Mouse (Mus musculus) liver, adult 2 months (tissue): ENCODE measurements around the gene Fkbp10. TPM values are rescaled to one million over a fixed set of nuclear protein-coding genes. Genes with fewer than 3 reads are reported as not detected.

Experiments
- DNase-seq: peaks from one replicate; pipeline ENCODE4 v3.0.0-alpha.2; 2011; ENCODE audit warnings: low read depth, low spot score; ENCODE audit errors: extremely low read depth
- H3K27ac ChIP-seq: fragments of 200-500 bp; replicated peaks from 2 replicates; pipeline ENCODE4 v1.5.1; 2012; ENCODE audit warnings: low read depth, mild to moderate bottlenecking, control low read depth, inconsistent platforms, low read length; ENCODE audit not compliant: insufficient read depth
- H3K27me3 ChIP-seq: fragments of 200-500 bp; 2 replicates; pipeline ENCODE4 v1.6.1; 2012; ENCODE audit warnings: mild to moderate bottlenecking, moderate library complexity, low read length, inconsistent platforms; ENCODE audit not compliant: control insufficient read depth, insufficient read depth
- H3K36me3 ChIP-seq: fragments of 200-500 bp; 2 replicates; pipeline ENCODE4 v1.6.1; 2012; ENCODE audit warnings: low read length, inconsistent platforms; ENCODE audit not compliant: control insufficient read depth, insufficient read depth
- H3K4me1 ChIP-seq: fragments of 200-500 bp; 2 replicates; pipeline ENCODE4 v1.6.1; 2011; ENCODE audit warnings: low read length; ENCODE audit not compliant: control insufficient read depth, insufficient read depth
- H3K4me3 ChIP-seq: fragments of 200-500 bp; 2 replicates; pipeline ENCODE4 v1.5.1; 2011; ENCODE audit warnings: low read depth, mild to moderate bottlenecking, control low read depth, low read length, moderate library complexity; ENCODE audit not compliant: insufficient read depth
- H3K79me2 ChIP-seq: fragments of 200-500 bp; 2 replicates; pipeline ENCODE4 v1.6.1; 2012; ENCODE audit warnings: inconsistent platforms, mild to moderate bottlenecking, low read length, moderate library complexity; ENCODE audit not compliant: control insufficient read depth, insufficient read depth
- H3K9ac ChIP-seq: fragments of 200-500 bp; 2 replicates; pipeline ENCODE4 v1.6.1; 2012; ENCODE audit warnings: low read depth, mild to moderate bottlenecking, control low read depth, inconsistent platforms, low read length
- CTCF ChIP-seq: fragments of 200-500 bp; IDR thresholded peaks from 2 replicates; pipeline ENCODE4 v1.5.1; 2011; ENCODE audit warnings: low read depth, low read length, control low read depth
- POLR2A ChIP-seq: fragments of 200-500 bp; IDR thresholded peaks from 2 replicates; pipeline ENCODE4 v1.6.1; 2011; ENCODE audit warnings: low read length, control low read depth; ENCODE audit not compliant: insufficient read depth; ENCODE audit errors: extremely low read depth
- WGBS: fragments of 180-500 bp; shearing (Covaris S2); methylation state at CpG from one replicate; pipeline ENCODE4 v1.1.7; 2018; 5-methylcytosine and 5-hydroxymethylcytosine counted together
- polyA plus RNA-seq: library from polyadenylated mRNA; depleted of rRNA; stranded (reverse); fragments of >200 nt; gene quantifications from 2 replicates; pipeline ENCODE4 v1.2.3, GENCODE M21; 2012
- total RNA-seq: library from RNA; depleted of rRNA; stranded (reverse); fragments of >200 nt; gene quantifications from 2 replicates; pipeline ENCODE4 v1.2.3, GENCODE M21; 2014

Gene Fkbp10
- total and polyA plus RNA-seq, 2 experiments, result 1.1 to 1.7 TPM

DNA sequence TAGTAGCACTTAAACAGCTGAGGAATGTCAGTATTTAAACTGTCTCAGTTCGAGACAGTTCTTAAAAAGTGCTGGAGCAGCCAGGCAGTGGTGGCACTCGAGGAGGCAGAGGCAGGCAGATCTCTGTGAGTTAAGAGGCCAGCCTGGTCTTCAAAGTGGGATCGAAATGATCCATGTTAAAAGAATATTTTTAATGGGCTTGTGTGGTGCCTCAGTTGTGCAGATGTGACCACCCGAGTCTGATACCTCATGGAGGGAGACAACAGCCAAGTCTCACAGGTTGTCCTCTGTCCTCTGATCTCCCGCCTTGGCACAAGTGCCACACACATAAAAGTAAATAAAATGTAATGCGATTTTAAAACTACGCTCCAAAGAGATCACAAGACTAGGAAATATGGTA is 17.0 kb upstream of the Fkbp10 start:
- DNase-seq, result no peak
- no peaks in the 10 kb centered on the region for H3K27me3 ChIP-seq
- no peaks in the 10 kb centered on the region for H3K36me3 ChIP-seq
- TF ChIP-seq CTCF (no peak), POLR2A (no peak)
- H3K4me1 ChIP-seq, result peaks cover 26% of the 10 kb centered on the region
- H3K9ac ChIP-seq, result no peak overlapping the region
- WGBS, result 91% methylated on average over 7 of the region's 7 CpGs
- H3K79me2 ChIP-seq, result peaks cover 17% of the 10 kb centered on the region; the same call in 1 of the 2 replicates
- H3K4me3 ChIP-seq, result no peak overlapping the region
- no peak overlapping the region for H3K27ac ChIP-seq

DNA sequence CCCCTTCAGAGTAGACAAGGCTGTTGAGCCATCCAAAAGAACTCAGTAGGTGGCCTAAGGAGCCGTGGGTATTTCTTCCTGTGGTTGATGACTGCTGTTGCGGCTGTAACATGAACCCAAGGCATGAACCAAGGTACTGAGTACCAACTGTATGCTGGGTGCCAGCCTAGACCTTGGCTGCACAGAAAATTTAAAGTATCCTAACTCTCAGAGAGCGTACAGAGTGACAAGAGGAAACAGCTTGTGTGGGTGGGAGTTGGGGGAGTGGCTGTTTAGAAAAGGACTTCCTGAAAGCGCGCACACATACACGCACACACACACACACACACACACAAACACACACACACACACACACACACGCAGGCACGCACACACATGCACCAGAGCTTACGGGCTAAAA is 16.2 kb upstream of the Fkbp10 start:
- H3K27ac ChIP-seq, result no peak overlapping the region
- TF ChIP-seq CTCF (no peak), POLR2A (no peak)
- H3K79me2 ChIP-seq, result peaks cover 12% of the 10 kb centered on the region; the same call in 1 of the 2 replicates
- 73% methylated on average over 9 of the region's 9 CpGs for WGBS
- peaks cover 24% of the 10 kb centered on the region for H3K4me1 ChIP-seq
- H3K4me3 ChIP-seq, result no peak overlapping the region
- H3K27me3 ChIP-seq, result no peaks in the 10 kb centered on the region
- no peaks in the 10 kb centered on the region for H3K36me3 ChIP-seq
- DNase-seq, result no peak
- H3K9ac ChIP-seq, result no peak overlapping the region

DNA sequence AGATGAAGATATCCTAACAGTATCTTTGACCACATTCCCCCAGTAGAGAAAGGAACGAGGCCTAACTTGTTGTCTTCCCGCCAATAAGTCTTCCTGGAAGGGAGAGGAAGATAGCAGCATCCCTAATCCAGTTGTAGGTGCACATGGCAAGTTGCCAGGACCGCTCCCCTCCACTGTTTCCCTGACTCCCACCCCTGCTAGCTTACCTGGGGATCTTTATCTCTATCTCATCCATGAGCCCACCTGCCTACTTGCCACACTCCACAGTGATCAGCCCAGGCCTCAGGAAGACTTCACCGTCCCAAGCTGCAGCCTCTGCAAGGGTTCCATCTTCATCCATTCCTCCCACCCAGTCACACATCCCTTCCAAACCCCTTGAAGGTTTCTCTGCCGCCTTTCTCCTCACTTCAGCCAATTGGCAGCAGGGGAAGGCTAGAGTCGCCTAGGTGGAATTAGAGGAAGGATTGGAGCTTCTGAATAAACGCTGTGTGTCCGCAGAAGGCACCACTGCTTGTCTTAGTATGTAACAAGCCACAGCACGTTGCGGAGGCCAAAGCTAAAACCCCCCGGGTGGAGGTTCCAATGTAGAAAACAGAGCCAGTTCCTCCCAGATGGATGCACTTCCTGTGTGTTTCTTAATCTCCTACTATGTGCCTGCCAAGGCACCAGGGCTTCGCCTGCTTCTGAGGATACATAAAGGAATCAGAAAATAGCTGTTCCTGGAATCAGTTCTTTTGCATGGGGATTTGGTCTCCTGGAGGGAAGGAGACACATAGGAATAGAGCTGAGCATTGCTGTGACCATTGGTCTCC is 15.6 kb upstream of the Fkbp10 start:
- H3K27ac ChIP-seq, result no peak overlapping the region
- WGBS, result 83% methylated on average over 12 of the region's 12 CpGs
- no peak overlapping the region for H3K9ac ChIP-seq
- no peak for TF ChIP-seq CTCF
- no peak for TF ChIP-seq POLR2A
- peaks cover 18% of the 10 kb centered on the region for H3K4me1 ChIP-seq
- H3K36me3 ChIP-seq, result no peaks in the 10 kb centered on the region
- no peak overlapping the region for H3K4me3 ChIP-seq
- H3K79me2 ChIP-seq, result peaks cover 6% of the 10 kb centered on the region; the same call in 1 of the 2 replicates
- H3K27me3 ChIP-seq, result no peaks in the 10 kb centered on the region
- DNase-seq, result no peak

DNA sequence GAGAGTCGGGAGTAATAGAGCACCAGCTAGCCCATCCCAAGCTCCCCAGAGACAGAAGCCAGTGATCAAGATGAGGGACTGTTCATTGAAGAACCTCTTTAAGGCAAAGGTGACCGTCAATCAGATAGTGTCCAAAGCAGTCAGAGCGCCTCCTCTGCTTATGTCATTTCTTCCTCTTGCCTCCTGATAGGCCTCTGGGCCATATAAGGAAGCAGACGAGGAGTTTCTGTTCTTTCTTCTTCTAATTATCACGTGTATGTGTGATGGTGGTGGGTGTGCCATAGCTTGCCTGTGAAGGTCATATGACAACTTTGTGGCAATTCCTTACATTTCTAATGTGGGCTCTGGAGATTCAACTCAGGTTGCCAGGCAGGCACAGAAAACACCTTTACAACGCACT is 14.7 kb upstream of the Fkbp10 start:
- Histone ChIP-seq H3K27ac (no peak overlapping the region), H3K79me2 (peaks cover 4% of the 10 kb centered on the region; the same call in 1 of the 2 replicates), H3K9ac (no peak overlapping the region), H3K27me3 (no peaks in the 10 kb centered on the region), H3K36me3 (no peaks in the 10 kb centered on the region), H3K4me1 (peaks cover 12% of the 10 kb centered on the region), H3K4me3 (no peak overlapping the region)
- TF ChIP-seq CTCF (no peak), POLR2A (no peak)
- WGBS, result 85% methylated on average over 6 of the region's 6 CpGs
- no peak for DNase-seq

DNA sequence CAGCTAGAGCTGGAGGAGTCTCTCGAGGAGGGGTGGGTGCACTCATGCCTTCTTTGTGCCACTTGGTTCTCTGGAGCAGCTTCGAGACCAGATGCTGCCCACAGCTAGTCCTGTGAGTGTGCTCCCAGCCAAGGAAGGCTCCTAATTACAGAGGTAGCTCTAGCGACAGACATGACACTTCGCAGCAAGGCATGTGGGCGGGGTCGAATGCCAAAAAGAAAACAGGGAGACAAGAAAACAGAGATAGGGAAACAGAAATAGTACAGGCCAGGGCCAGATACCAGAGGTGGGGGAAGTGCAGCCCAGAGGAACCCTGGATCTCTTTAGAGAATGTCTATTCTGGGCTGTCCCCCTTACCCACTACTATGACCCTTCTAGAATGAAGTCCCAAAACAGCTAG is 13.3 kb upstream of the Fkbp10 start:
- TF ChIP-seq POLR2A (no peak), CTCF (no peak)
- no peak overlapping the region for H3K9ac ChIP-seq
- H3K36me3 ChIP-seq, result no peaks in the 10 kb centered on the region
- WGBS, result 61% methylated on average over 6 of the region's 6 CpGs
- no peak overlapping the region for H3K4me3 ChIP-seq
- no peak for DNase-seq
- no peaks in the 10 kb centered on the region for H3K27me3 ChIP-seq
- no peaks in the 10 kb centered on the region for H3K79me2 ChIP-seq
- H3K27ac ChIP-seq, result no peak overlapping the region
- peaks cover 6% of the 10 kb centered on the region; the same call in 1 of the 2 replicates for H3K4me1 ChIP-seq

DNA sequence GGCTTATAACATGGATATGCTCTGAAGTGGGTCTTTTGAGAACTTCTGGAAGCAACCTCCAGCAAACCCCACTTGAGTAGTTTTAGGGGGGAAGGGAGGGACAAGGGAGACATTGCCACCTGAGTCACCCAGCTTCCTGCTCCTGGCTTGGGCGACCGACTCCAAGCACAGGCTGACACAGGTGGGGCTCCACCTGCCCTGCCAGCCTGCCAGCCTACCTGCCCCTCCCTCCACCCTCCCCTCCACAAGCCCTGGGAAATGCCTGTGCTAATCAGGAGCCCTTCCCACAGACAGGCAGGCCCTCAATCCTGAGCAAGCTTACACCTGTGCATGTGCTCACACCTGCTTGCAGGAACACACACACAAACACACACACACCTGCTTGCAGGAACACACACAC is 12.8 kb upstream of the Fkbp10 start:
- Histone ChIP-seq H3K4me1 (peaks cover 6% of the 10 kb centered on the region; the same call in 1 of the 2 replicates), H3K9ac (no peak overlapping the region), H3K79me2 (no peaks in the 10 kb centered on the region), H3K36me3 (no peaks in the 10 kb centered on the region), H3K4me3 (no peak overlapping the region), H3K27ac (no peak overlapping the region), H3K27me3 (no peaks in the 10 kb centered on the region)
- 75% methylated on average over 2 of the region's 2 CpGs for WGBS
- TF ChIP-seq POLR2A (no peak), CTCF (no peak)
- DNase-seq, result no peak
